Mouse (Mus musculus): ENCODE data around the gene Anpep. TPM values are rescaled to one million over a fixed set of nuclear protein-coding genes. Genes with fewer than 3 reads are reported as not detected.

Gene Anpep
- polyA plus RNA-seq, 1 experiment from 2014 or later = 3.9 TPM

DNA sequence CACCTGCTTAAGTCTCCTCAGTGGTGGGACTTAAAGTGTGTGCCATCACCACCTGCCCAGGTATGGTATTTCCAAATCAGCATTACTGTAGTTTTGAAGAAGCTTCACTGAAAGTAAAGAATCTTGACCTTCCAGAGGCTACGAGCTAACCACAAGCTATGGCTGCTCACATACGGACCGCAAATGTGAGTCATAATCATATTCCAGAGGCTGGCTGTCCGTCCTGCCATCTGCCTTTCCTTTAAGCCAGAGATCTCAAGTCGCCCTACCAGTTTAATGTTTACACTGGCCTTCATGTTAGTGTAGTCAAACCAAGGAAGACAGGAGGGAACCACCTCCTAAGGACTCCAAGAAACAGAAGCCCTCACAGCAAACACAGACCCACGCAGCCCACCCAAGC, 21.0 kb upstream of the Anpep start:
- Histone ChIP-seq H3K27ac (replicated peaks) (no peak overlapping the region), H3K4me1 (no peaks in the 10 kb centered on the region), H3K9me3 (replicated peaks) (no peaks in the 10 kb centered on the region), H3K27me3 (ENCODE audit: low read depth, poor library complexity, severe bottlenecking) (no peaks in the 10 kb centered on the region), H3K4me3 (no peak overlapping the region), H3K36me3 (peaks cover 69% of the 10 kb centered on the region)
- 93% methylated on average over 6 of the region's 6 CpGs for WGBS
- no peak for DNase-seq (ENCODE audit: low spot score)

DNA sequence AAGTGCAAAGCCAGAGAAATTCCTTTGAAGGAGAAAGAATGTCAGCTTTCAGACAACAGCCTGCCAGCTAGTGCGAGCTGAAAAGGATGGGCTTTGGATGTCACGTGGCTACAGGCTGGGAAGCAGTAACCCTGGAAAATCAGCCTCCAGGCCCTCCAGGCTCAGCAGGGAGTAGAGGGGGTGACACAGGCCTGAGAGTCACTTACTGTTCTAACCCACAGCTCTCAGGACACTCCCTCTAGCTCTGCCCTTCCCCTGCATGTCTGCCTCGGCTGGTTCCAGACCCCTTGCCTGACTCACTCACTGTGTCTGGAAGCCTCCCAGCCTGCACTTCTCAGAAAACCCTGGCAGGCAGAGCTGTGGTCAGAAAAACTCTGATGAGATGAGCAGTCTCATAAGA, 20.1 kb upstream of the Anpep start:
- Histone ChIP-seq H3K27ac (replicated peaks) (no peak overlapping the region), H3K9me3 (replicated peaks) (no peaks in the 10 kb centered on the region), H3K27me3 (ENCODE audit: low read depth, poor library complexity, severe bottlenecking) (no peaks in the 10 kb centered on the region), H3K36me3 (peaks cover 74% of the 10 kb centered on the region), H3K4me1 (no peaks in the 10 kb centered on the region), H3K4me3 (no peak overlapping the region)
- DNase-seq (ENCODE audit: low spot score) = no peak
- WGBS = 65% methylated on average over 3 of the region's 3 CpGs

DNA sequence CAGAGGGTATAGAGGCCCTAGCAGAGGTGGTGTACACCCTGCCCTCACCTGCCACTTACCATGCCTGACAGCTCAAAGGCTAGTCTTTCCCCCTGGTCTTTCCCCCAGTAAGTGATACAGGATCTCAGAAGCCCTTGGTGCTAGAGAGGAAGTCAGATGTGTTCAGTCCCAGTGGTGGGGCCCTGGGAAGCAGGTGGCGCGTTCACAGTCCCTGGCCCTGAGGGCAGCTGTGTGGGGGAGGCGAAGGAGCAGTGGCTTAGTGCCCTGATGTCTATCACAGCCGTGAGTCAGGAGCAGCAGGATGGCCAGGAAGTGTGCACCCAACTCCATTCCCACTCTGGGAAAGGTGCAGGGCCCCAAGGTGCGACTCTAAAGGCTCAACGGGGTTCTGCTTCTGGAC, 19.2 kb upstream of the Anpep start:
- no peak for DNase-seq (ENCODE audit: low spot score)
- H3K4me3 ChIP-seq = no peak overlapping the region
- no peaks in the 10 kb centered on the region for H3K4me1 ChIP-seq
- H3K9me3 ChIP-seq (replicated peaks) = no peaks in the 10 kb centered on the region
- H3K36me3 ChIP-seq = peaks cover 71% of the 10 kb centered on the region
- no peak overlapping the region for H3K27ac ChIP-seq (replicated peaks)
- 86% methylated on average over 6 of the region's 6 CpGs for WGBS
- no peaks in the 10 kb centered on the region for H3K27me3 ChIP-seq (ENCODE audit: low read depth, poor library complexity, severe bottlenecking)

- DNase-seq (ENCODE audit: low spot score) = no peak
- Histone ChIP-seq H3K36me3 (peaks cover 65% of the 10 kb centered on the region), H3K9me3 (replicated peaks) (no peaks in the 10 kb centered on the region), H3K4me3 (no peak overlapping the region), H3K4me1 (no peaks in the 10 kb centered on the region), H3K27me3 (ENCODE audit: low read depth, poor library complexity, severe bottlenecking) (no peaks in the 10 kb centered on the region), H3K27ac (replicated peaks) (no peak overlapping the region)
- WGBS = 80% methylated on average over 2 of the region's 2 CpGs
Observed at GRCm38 (mm10) chr7:79878455-79879025, 17.7 kb upstream of the Anpep start.

- Histone ChIP-seq H3K9me3 (replicated peaks) (no peaks in the 10 kb centered on the region), H3K4me1 (peaks cover 10% of the 10 kb centered on the region), H3K27ac (replicated peaks) (no peak overlapping the region), H3K36me3 (peaks cover 17% of the 10 kb centered on the region), H3K27me3 (ENCODE audit: low read depth, poor library complexity, severe bottlenecking) (no peaks in the 10 kb centered on the region), H3K4me3 (no peak overlapping the region)
- DNase-seq (ENCODE audit: low spot score) = no peak
- WGBS = 88% methylated on average over 6 of the region's 6 CpGs
Observed at GRCm38 (mm10) chr7:79873407-79873806, 12.5 kb upstream of the Anpep start.

GRCm38 (mm10) chr7:79871797-79872345, 11.0 kb upstream of the Anpep start:
- H3K36me3 ChIP-seq = peaks cover 12% of the 10 kb centered on the region
- no peak overlapping the region for H3K4me3 ChIP-seq
- peaks cover 11% of the 10 kb centered on the region for H3K4me1 ChIP-seq
- no peaks in the 10 kb centered on the region for H3K27me3 ChIP-seq (ENCODE audit: low read depth, poor library complexity, severe bottlenecking)
- H3K27ac ChIP-seq (replicated peaks) = no peak overlapping the region
- no peaks in the 10 kb centered on the region for H3K9me3 ChIP-seq (replicated peaks)
- DNase-seq (ENCODE audit: low spot score) = no peak
- WGBS = 93% methylated on average over 6 of the region's 6 CpGs

GRCm38 (mm10) chr7:79869072-79869719, 8.3 kb upstream of the Anpep start:
- whole genome bisulfite sequencing = 61% methylated on average over 6 of the region's 6 CpGs
- Histone ChIP-seq H3K4me3 (no peak overlapping the region), H3K36me3 (no peaks in the 10 kb centered on the region), H3K9me3 (replicated peaks) (no peaks in the 10 kb centered on the region), H3K27me3 (ENCODE audit: low read depth, poor library complexity, severe bottlenecking) (no peaks in the 10 kb centered on the region), H3K4me1 (peaks cover 17% of the 10 kb centered on the region), H3K27ac (replicated peaks) (0 out of 2 replicates have a peak overlapping the region, but pooled peaks have one; percentile 19)
- DNase-seq (ENCODE audit: low spot score) = no peak

DNA sequence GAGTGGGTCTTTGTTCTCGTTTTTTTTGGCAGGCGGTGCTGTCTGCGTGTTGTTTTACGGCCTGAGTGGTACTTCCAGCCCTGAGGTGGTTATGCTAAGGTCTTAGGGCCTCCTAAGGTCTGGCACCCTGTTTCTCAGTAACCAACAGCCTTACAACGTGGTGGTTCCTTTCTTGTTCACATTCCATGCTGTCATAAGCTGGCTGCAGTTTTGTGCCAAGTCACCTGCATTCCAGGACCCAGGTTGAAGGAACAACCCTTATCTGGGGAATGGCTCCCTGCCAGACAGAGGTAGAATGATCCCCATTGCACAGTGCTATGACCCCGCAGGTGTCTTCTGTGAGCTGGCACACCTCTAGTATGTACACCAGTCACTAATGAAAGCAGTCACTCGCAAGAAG, 7.6 kb upstream of the Anpep start:
- Histone ChIP-seq H3K4me3 (no peak overlapping the region), H3K9me3 (replicated peaks) (no peaks in the 10 kb centered on the region), H3K4me1 (peaks cover 17% of the 10 kb centered on the region), H3K27me3 (ENCODE audit: low read depth, poor library complexity, severe bottlenecking) (no peaks in the 10 kb centered on the region), H3K36me3 (no peaks in the 10 kb centered on the region), H3K27ac (replicated peaks) (no peak overlapping the region)
- no peak for DNase-seq (ENCODE audit: low spot score)
- WGBS = 83% methylated on average over 7 of the region's 7 CpGs

GRCm38 (mm10) chr7:79867861-79868260, 7.0 kb upstream of the Anpep start:
- H3K36me3 ChIP-seq = no peaks in the 10 kb centered on the region
- no peaks in the 10 kb centered on the region for H3K27me3 ChIP-seq (ENCODE audit: low read depth, poor library complexity, severe bottlenecking)
- H3K4me3 ChIP-seq = no peak overlapping the region
- H3K9me3 ChIP-seq (replicated peaks) = no peaks in the 10 kb centered on the region
- peaks cover 17% of the 10 kb centered on the region for H3K4me1 ChIP-seq
- H3K27ac ChIP-seq (replicated peaks) = no peak overlapping the region
- DNase-seq (ENCODE audit: low spot score) = no peak
- WGBS = 83% methylated on average over 13 of the region's 13 CpGs

GRCm38 (mm10) chr7:79866294-79867000, 5.6 kb upstream of the Anpep start:
- WGBS = 79% methylated on average over 3 of the region's 3 CpGs
- Histone ChIP-seq H3K27ac (replicated peaks) (no peak overlapping the region), H3K4me1 (peaks cover 17% of the 10 kb centered on the region), H3K4me3 (no peak overlapping the region), H3K27me3 (ENCODE audit: low read depth, poor library complexity, severe bottlenecking) (no peaks in the 10 kb centered on the region), H3K36me3 (no peaks in the 10 kb centered on the region), H3K9me3 (replicated peaks) (no peaks in the 10 kb centered on the region)
- no peak for DNase-seq (ENCODE audit: low spot score)

- WGBS = 92% methylated on average over 8 of the region's 8 CpGs
- no peak for DNase-seq (ENCODE audit: low spot score)
- no peak overlapping the region for H3K4me3 ChIP-seq
- H3K27me3 ChIP-seq (ENCODE audit: low read depth, poor library complexity, severe bottlenecking) = no peaks in the 10 kb centered on the region
- peaks cover 11% of the 10 kb centered on the region for H3K4me1 ChIP-seq
- H3K36me3 ChIP-seq = no peaks in the 10 kb centered on the region
- H3K27ac ChIP-seq (replicated peaks) = no peak overlapping the region
- H3K9me3 ChIP-seq (replicated peaks) = no peaks in the 10 kb centered on the region
Observed at GRCm38 (mm10) chr7:79861794-79862193, 935 bp upstream of the Anpep start.

DNA sequence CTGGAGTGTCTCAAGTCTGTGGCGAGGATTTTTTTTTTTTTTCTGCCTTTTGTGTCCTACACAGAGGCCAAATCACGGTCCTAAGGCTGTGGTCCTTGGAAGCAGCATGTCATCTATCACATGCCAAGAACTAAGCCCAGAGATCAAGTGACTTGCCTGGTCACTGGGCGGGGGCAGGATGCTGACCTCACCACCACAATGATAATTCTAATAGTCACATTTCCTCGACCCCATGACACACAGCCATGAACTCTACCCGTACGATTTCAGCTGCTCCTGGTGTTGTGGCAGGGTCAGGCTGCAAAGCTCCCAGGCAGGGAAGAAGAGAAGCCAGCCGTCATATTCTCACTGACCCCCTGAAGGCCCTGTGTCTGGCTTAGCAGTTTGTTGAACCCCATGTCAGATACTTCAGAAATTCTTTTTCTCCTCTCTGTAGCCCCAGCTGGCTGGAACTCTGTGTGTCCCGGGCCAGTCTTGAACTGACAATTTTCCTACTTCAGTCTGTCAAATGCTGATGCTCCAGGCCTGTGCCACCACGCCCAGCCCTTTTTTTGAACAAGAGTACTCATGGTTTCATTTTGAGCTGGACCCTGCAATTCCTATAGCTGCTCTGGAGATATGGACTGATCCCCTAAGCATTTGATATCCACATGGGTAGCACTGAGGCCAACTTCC, 1.8 kb downstream of the Anpep start:
- H3K4me1 ChIP-seq = peaks cover 7% of the 10 kb centered on the region; the same call in 1 of the 2 replicates
- no peak for DNase-seq (ENCODE audit: low spot score)
- H3K36me3 ChIP-seq = no peaks in the 10 kb centered on the region
- H3K27ac ChIP-seq (replicated peaks) = no peak overlapping the region
- H3K27me3 ChIP-seq (ENCODE audit: low read depth, poor library complexity, severe bottlenecking) = no peaks in the 10 kb centered on the region
- H3K9me3 ChIP-seq (replicated peaks) = no peaks in the 10 kb centered on the region
- 80% methylated on average over 9 of the region's 9 CpGs for WGBS
- no peak overlapping the region for H3K4me3 ChIP-seq

Measured in midbrain, embryonic 10.5 days (tissue).